Mouse (Mus musculus): ENCODE data around the gene Sardh.

The Sardh gene

GRCm38 (mm10) chr2:27226572-27226971 is 21.6 kb downstream of the Sardh start:
- DNase-seq (ENCODE audit: low read depth, low spot score) = peak; percentile 64

GRCm38 (mm10) chr2:27223012-27223421 is 25.1 kb downstream of the Sardh start:
- DNase-seq (ENCODE audit: low read depth, low spot score) = peak; percentile 83

DNA sequence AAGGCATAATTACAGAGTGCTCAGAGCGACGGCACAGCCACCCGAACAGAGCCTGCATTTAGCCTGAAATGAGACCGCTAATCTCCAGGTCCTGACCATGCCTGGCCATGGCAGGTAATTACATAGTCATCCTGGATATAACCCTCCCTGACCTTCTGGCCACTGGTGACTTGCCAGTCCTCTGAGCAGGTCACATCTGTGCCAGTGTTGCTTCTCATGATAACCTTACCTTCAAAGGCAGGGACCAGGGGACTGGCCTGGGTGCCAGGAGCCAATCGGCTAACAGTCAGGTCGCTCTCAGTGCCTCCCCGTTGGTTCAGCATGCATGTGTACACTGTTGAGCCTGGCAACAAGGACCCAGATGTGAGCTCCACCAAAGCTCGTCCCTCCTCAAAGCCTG is 29.6 kb downstream of the Sardh start:
- no peak for DNase-seq (ENCODE audit: low read depth, low spot score)

DNA sequence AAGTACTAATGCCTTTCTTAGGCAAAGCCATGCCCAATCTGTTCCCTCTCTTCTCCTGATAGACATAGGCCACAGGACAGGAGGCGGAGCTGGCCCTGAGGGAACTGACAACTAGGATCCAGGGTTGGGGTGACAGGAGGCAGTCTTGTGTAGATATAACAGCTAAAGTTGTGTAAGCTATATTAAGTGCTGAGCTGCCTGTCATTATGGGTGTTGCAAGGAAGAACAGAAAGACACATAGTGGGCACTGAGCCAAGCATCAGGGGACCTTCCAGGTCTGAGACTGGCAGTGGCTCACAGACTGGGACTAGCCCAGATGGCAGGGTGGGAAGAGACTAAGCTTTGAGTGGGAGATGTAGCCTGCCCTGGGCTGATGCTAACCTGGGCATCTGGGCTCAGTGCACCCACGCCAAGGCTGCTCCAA is 30.0 kb downstream of the Sardh start:
- no peak for DNase-seq (ENCODE audit: low read depth, low spot score)

GRCm38 (mm10) chr2:27215537-27215936 is 32.6 kb downstream of the Sardh start:
- DNase-seq (ENCODE audit: low read depth, low spot score) = no peak

DNA sequence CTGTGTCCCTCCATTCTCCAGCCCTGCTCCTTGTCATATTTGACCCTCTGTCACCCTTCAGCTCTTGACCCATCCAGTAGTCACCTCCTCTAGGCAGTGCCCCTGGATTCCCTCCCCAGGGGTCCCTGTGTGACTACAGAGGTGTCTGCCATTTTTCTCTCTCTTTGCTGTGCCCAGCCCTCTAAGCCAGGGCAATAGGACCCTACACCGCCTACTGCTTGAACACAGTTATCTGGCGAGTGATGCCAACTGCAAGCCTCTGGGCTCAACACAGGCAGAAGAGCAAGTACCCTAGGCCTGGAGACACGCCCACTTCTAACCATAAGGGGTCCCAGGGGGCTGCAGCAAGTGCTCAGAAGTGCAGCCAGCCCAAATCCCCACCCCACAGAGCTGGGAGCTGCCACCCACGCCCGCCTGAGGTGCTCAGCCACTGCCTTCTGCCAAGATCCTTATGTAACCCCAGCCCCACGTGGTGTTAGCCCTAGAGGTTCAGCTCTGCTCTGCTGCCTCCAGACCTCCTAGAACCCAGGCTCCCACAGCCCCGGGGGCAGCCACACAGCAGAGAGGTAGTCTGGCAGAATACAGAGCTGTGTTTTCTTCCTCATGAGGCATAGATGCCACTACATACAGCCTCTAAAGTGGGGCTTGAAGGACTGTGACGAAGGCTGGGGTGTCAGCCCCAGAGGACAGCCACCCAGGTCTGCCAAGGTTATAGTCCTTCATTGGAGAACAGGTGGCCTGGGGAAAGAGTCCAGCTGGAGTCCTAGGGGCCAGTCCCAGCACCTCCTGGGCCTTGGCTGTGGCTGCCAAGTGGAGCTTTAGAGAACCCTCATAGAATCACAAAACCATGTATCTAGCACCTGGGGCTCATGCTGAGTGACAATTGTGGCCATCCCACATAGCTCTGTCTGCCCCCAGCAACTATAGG is 35.9 kb downstream of the Sardh start:
- peak; percentile 67 for DNase-seq (ENCODE audit: low read depth, low spot score)

- no peak for DNase-seq (ENCODE audit: low read depth, low spot score)
Measured at GRCm38 (mm10) chr2:27210676-27211210, 37.4 kb downstream of the Sardh start.

DNA sequence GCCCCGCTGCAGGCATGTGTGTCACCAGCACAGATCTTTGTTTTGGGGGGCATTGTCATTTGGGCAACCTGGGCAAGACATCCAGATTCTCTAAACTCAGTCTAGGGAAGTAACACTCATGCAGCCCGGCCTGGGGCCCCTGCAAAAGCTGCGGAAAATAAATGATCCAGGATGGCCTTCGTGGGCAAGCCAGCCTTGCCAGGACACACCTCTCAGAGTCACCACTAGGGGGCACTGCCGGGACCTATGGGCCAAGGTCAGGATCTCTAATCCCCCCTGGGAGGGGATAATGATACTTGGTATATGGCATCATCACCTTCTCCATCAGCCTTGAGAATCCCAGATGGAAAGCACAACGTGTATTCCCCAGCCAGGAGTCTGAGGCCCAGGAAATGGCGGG is 37.9 kb downstream of the Sardh start:
- no peak for DNase-seq (ENCODE audit: low read depth, low spot score)

DNA sequence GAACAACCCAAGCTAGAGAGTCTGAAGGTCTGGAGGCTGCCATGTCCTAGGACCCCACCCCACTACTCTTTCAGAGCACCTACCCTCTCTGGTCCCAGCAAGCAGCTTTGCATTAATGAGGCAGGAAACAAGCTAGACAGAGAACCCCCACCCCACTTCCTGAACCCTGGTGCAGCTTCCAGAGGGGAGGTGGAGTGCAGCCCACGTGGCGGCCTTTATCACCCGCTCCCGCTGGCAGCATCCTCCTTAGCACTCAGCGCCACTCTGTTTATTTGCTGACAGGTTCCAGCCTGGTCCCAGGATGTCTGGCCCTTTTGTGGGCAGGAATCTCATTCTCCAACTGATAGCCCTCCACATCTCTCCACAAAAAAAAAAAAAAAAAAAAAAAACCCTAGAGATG is 38.3 kb downstream of the Sardh start:
- DNase-seq (ENCODE audit: low read depth, low spot score) = no peak

DNA sequence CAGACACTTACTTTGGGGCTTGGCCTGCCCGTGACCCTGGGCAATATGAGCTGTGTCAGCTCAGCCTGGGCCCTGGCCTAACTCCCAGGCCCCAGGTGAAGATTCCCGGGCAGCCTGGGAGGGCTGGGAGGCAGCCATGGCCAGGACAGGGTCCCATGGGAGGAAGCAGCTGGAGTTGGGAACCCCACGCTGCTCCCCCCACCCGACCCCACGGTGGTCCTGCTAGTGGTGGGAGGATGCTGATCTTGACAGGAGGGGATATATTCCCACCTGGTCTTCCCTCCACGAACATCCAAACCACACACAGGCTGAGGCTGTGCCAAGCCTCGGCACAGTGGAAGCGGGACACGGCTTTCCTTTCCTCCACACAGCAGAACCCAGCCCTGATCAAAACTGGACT is 38.8 kb downstream of the Sardh start:
- no peak for DNase-seq (ENCODE audit: low read depth, low spot score)

GRCm38 (mm10) chr2:27207126-27207525 is 41.0 kb downstream of the Sardh start:
- no peak for DNase-seq (ENCODE audit: low read depth, low spot score)

GRCm38 (mm10) chr2:27206128-27206797 is 41.9 kb downstream of the Sardh start:
- DNase-seq (ENCODE audit: low read depth, low spot score) = no peak

GRCm38 (mm10) chr2:27205666-27206065 is 42.5 kb downstream of the Sardh start:
- peak; percentile 44 for DNase-seq (ENCODE audit: low read depth, low spot score)

DNA sequence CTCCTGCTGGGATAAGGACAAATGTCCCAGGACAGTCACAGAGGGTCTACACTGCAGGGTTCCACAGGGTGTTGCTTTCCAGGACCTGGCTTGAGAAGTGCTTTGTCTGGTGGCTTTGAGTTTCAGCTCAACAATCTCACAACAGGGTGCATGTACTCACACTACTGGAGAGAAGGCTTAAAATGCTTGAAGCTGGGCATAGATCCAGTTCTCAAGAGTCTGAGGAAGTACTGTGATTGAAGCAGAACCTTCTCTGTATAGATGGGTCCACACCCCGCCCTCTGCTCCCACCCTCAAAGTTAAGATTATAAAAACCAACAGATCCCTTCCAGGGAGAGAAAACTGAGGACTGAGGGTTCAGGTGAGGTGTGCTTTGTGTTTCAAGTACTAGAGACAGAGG is 47.6 kb downstream of the Sardh start:
- no peak for DNase-seq (ENCODE audit: low read depth, low spot score)

GRCm38 (mm10) chr2:27198551-27199246 is 49.4 kb downstream of the Sardh start:
- DNase-seq (ENCODE audit: low read depth, low spot score) = no peak

GRCm38 (mm10) chr2:27189994-27190393 is 58.1 kb downstream of the Sardh start:
- DNase-seq (ENCODE audit: low read depth, low spot score) = no peak

DNA sequence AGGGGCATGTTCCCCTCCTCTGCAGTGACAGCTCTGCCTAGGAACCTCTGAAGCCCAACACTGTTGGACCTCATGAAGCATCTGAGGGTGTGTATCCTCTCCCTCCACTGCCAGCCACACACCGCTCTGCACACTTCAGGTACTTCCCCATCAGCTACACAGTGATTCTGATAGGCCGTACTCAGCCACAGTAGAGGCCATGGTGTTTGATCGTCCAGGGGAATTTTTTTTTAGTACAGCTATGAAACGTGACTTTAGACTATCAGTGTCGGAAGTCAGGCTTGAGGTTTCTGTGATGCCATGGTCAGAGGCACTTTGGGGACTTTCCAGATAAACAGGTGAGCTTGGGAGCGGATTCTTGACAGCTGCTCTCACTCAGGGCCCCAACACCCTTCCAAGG is 60.6 kb downstream of the Sardh start:
- DNase-seq (ENCODE audit: low read depth, low spot score) = no peak

DNA sequence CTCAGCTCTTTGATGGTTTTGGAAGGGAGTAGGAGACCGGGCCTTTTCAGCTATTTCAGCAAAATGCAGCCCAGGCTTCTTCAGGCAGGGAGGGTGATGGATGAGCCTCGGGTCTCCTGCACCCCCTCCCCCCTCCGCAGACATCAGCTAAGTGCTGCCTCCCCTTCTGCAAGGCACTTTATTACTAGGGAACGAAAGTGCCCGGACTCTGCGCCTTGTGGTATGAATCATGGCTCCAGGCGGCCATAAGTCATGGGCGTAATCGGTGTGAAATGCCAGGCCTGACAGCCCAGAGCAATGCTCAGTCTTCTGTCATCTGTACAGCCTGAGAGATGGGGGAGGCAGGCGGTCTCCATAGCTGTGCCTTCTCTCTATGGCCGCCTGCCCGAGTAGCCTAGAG is 64.4 kb downstream of the Sardh start:
- DNase-seq (ENCODE audit: low read depth, low spot score) = no peak

DNA sequence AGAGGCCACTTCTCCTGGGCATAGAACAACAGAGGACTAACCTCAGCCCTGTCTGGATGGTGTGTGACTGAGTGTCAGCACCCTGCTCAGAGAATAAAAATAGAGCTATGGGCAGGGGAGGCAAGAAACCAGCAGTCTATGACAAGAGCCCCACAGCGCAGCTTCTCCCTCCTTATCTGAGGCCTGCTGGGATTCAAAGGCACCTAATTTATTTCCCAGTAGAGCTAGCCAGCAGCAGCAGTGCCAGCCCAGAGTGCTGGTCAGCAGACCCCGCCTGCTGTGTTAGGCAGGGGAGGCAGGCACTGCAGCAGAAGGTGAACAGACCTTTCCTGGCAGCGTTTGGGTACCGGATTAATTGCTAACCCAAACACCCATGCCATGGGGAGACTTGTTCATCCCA is 66.2 kb downstream of the Sardh start:
- no peak for DNase-seq (ENCODE audit: low read depth, low spot score)

- DNase-seq (ENCODE audit: low read depth, low spot score) = peak; percentile 69
Measured at GRCm38 (mm10) chr2:27179101-27179500, 69.0 kb downstream of the Sardh start.

GRCm38 (mm10) chr2:27175696-27176267 is 72.4 kb downstream of the Sardh start:
- DNase-seq (ENCODE audit: low read depth, low spot score) = no peak

DNA sequence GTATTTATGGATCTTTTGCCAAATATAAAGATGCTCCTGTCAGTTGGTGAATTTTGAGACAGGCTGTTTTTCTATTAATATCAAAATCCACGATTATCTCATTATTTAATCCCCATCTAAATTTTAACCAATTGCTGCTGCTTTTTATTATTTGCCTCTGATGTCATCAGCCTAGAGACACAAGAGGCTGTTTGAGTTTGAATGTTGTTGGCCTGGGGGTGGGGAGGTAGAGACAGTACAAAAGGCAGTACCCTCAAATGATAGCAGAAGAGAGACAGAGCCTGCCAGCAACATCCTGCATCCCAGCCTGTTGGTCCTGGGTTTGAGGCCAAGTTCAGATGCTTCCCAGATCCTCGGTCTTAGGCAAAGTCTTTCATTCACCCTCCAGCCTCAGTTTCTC is 73.9 kb downstream of the Sardh start:
- no peak for DNase-seq (ENCODE audit: low read depth, low spot score)
